Mouse (Mus musculus) kidney, adult 11 months (tissue): ENCODE results near the gene Nog.

ENCODE experiments used
- DNase-seq: peaks from one replicate; pipeline ENCODE4 v3.0.0; 2022

Nog gene

GRCm38 (mm10) chr11:89302056-89302815 lies at the start of gene Nog:
Nog (minus strand) TSS chr11:89302332.
- peak; percentile 21 for DNase-seq

DNA sequence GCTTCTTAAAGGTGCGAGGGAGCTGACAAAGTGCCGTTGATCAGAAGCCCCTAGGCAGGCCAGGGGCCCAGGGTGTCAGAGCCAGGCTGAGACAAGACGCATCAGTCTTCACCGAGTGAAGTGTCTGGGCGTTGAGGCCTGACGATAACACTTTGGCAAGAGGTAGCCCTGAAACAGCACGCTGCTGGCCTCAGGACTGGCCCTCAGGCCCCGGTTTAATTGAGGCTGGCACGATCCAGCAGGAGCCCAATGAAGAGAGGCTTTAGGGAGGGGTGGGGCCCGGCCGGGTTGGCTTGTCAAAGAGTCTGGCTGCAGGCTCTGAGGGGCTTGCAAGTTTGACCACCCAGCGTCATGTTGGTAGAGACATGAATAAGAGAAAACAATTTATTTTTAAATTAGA lies 38.1 kb upstream of the Nog start:
- DNase-seq: no peak

GRCm38 (mm10) chr11:89339783-89340182 lies 37.7 kb upstream of the Nog start:
- DNase-seq: no peak

- DNase-seq: no peak
Observed at GRCm38 (mm10) chr11:89337910-89338309, 35.8 kb upstream of the Nog start.

- DNase-seq: no peak
Observed at GRCm38 (mm10) chr11:89327089-89327881, 25.2 kb upstream of the Nog start.

DNA sequence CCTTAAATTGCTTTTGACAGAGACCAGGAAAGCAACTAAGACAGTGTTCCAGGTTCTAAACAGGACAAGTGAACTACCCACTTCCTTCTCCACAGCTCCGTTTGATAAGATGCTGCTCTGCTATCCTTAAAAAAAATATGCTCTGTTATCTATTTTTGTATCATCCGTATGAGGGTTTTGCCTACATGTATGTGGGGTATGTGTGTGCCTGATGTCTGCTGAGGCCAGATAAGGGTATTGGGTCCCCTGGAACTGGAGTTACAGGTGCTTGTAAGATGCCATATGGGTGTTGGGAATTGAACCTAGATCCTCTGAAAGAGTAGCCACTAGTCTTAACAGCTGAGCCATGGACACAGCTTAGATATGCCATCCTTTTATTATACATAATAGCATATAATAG lies 19.6 kb upstream of the Nog start:
- DNase-seq: no peak

DNA sequence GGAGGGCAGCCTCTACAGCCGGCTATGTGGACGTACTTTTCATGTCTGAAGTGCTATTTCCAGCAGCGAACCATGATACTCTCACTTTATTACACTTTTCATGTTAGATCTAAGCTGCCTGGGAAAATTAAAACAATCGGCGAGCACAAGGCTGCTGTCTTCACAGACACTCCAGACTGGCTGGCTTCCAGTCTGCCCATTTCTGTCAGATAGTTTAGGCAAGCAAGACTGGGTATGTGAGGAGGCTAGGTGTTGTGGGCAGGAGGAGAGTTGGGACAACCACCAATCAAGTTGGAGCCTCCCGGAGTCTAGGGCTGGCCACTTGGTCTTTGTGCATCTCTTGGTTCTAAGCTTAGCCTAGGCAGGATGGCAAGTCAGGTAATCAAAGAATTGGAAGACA lies 17.5 kb upstream of the Nog start:
- no peak for DNase-seq

- no peak for DNase-seq
Observed at GRCm38 (mm10) chr11:89318324-89318723, 16.2 kb upstream of the Nog start.

- DNase-seq: no peak
Observed at GRCm38 (mm10) chr11:89317757-89318156, 15.6 kb upstream of the Nog start.

GRCm38 (mm10) chr11:89314374-89314773 lies 12.2 kb upstream of the Nog start:
- DNase-seq: no peak

GRCm38 (mm10) chr11:89312378-89312777 lies 10.2 kb upstream of the Nog start:
- DNase-seq: no peak

GRCm38 (mm10) chr11:89310217-89310616 lies 8.1 kb upstream of the Nog start:
- DNase-seq: no peak

DNA sequence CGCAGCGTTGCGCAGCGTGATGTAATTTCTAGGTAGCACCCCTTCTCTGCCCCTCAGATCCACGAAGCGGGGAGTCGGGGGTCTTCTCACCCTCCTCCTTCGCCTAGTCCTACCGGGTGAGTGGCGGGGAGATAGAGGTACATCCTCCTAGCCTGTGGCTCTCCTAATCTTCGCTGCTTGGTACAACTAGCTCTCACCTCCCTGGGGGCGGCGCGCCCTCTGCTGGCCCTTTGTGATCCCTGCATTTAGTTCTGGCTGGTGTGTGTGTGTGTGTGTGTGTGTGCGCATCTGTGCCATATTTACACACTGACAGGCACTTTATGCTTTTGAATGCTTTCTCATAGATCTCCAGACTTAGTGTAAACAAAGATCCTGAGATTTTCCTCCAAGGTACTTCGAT lies 1.3 kb upstream of the Nog start:
- peak; percentile 53 for DNase-seq

DNA sequence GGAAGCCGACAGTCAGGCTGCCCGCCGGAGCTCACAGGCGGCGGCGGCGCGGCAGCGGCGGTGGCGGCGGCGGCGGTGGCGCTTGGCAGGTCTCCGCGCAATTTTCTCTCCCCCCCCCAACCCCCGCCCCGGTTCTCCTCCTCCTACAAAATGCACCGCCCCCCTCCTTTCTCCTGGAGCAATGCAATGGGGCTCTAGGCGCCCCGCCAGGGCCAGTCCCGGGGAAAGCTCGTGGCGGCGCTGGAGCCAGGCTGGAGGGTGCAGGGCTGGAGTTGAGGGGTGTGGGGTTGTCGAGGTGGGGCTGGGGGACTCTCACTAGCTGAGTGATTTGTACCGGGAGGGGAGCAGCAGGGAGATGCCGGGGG lies 666 bp upstream of the Nog start:
- peak; percentile 35 for DNase-seq

- DNase-seq: no peak
Observed at GRCm38 (mm10) chr11:89301331-89302055, 639 bp downstream of the Nog start.

GRCm38 (mm10) chr11:89299784-89300775 lies 2.1 kb downstream of the Nog start:
- no peak for DNase-seq

DNA sequence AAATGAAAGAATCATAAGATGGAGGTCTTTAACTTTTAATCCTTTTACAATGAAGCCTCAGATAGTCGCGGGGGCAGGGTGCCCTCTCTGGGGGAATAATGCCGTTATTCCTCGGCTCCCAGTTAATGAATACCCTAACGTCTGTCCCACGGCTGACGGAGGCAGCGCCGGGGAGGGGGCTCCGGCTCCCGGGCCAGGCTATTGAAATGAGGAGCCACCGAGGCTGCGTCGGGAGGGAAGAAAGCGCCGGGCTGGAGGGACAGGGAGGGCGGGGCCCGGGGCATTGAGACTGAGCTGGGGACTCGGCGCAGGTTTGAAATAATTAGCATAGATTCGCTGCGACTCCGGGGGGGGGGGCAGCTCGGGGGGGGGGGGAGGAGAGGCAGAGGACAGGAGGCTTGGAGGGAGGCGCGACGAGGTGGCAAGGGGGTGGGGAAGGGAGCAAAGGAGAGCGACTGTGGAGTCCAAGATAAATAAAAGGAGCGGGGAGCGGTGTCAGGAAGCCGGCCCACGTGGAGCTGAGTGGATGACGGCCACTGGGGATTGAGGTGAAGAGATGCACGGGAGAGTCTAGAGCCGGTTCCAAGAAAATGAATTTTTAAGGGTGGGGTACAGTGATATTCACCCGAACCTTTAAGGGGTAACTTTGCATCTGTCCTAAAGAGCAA lies 2.9 kb downstream of the Nog start:
- no peak for DNase-seq

GRCm38 (mm10) chr11:89298285-89299010 lies 3.7 kb downstream of the Nog start:
- no peak for DNase-seq

DNA sequence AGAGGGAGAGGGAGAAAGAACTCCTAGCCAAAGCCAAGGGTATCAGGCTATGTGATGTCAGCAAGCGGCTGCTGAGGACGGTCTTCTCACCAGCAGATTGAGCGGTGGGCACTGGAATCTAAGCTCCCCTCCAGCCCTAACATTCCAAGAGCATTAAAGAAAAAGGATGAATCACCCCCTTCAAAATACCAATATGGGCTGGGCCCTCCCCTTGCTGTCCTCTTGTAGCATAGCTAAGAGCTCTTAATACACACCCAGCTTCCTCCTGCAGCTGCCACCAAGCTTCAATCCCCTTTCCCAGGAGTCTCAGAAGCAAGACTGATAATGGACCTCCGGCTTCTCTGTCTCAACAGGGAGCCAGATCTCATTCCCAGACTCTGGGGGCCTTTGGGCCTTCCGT lies 4.6 kb downstream of the Nog start:
- no peak for DNase-seq

- DNase-seq: no peak
Observed at GRCm38 (mm10) chr11:89269809-89270361, 32.2 kb downstream of the Nog start.

DNA sequence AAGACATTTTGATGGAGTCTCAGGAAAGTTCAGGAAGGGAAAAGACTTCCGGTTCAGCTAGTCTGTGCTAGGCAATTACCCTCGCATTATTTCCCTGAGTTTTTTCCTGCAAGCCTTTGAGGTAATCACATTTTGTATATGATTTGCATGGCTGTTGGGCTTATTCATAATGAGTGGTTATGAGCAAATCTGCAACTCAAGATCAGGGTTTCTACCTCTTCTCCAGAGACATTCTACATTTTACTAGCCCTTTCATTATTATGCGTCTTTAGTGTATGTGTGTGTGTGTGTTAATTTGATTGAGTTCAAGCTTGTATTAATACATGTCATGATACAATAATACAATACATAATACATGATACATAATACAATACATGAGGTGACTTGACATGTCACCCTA lies 34.6 kb downstream of the Nog start:
- DNase-seq: no peak
